Mouse (Mus musculus): ENCODE measurements around the gene Tcp11. TPM values are rescaled to one million over a fixed set of nuclear protein-coding genes. Genes with fewer than 3 reads are reported as not detected.

Gene Tcp11
- polyA plus RNA-seq, 1 experiment = 0.29 TPM

DNA sequence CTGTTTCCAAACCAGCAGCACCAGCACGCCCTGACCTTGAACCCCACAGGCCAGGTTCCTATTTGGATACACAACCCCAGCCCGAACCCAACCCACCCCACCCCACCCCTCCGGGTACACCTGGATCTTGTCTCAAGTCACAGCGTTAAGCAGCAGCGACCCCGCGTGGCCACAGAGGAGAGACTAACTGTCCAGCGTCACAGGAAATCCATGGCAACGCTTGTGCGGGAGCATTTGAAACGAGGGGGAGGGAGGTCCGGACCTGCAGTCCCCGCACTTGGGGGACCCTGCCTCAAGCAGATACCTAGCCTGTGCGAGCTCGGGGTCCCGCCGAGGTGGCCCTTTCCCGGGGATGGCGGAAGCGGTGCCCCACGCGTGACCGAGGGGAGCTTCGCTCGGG is 821 bp downstream of the Tcp11 start:
- H3K4me3 ChIP-seq (ENCODE audit: low read depth, low read length) = peak overlapping the region; percentile 62
- 0% methylated on average over 25 of the region's 25 CpGs for WGBS
- H3K4me1 ChIP-seq (ENCODE audit: control insufficient read depth, insufficient read depth, insufficient read length, low read length) = peaks cover 17% of the 10 kb centered on the region
- no peaks in the 10 kb centered on the region for H3K27me3 ChIP-seq (ENCODE audit: control insufficient read depth, insufficient read depth, low read length)
- no peak overlapping the region for H3K27ac ChIP-seq (ENCODE audit: insufficient read depth, low read depth, low read length)
- no peaks in the 10 kb centered on the region for H3K36me3 ChIP-seq (ENCODE audit: control insufficient read depth, insufficient read depth, low read length)
- no peak for TF ChIP-seq POLR2A (IDR thresholded peaks at IDR 0.05; ENCODE audit: low read depth, low read length)
- peak; percentile 79; the same call in 1 of the 2 replicates for TF ChIP-seq CTCF (IDR thresholded peaks at IDR 0.05; ENCODE audit: extremely low read depth, insufficient read length, insufficient replicate concordance, low read depth, low read length)

DNA sequence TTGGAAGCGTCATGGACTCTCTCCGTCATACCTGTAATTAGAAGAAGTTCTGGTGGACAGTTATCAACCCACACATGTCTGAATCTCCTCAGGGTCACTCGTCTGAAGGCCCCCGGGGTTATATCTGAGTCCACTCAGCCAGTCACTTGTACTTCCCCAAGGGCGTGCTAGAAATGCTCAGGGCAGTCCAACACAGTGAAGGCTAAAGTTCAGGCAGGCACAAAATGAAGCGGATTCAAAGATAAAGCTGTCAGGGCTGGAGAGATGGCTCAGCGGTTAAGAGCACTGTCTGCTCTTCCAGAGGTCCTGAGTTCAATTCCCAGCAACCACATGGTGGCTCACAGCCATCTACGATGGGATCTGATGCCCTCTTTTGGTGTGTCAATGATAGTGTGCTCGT is 2.4 kb downstream of the Tcp11 start:
- no peak for TF ChIP-seq POLR2A (IDR thresholded peaks at IDR 0.05; ENCODE audit: low read depth, low read length)
- no peak for TF ChIP-seq CTCF (IDR thresholded peaks at IDR 0.05; ENCODE audit: extremely low read depth, insufficient read length, insufficient replicate concordance, low read depth, low read length)
- 43% methylated on average over 9 of the region's 9 CpGs for WGBS
- H3K36me3 ChIP-seq (ENCODE audit: control insufficient read depth, insufficient read depth, low read length) = no peaks in the 10 kb centered on the region
- H3K4me3 ChIP-seq (ENCODE audit: low read depth, low read length) = no peak overlapping the region
- H3K27ac ChIP-seq (ENCODE audit: insufficient read depth, low read depth, low read length) = no peak overlapping the region
- peaks cover 12% of the 10 kb centered on the region for H3K4me1 ChIP-seq (ENCODE audit: control insufficient read depth, insufficient read depth, insufficient read length, low read length)
- no peaks in the 10 kb centered on the region for H3K27me3 ChIP-seq (ENCODE audit: control insufficient read depth, insufficient read depth, low read length)

DNA sequence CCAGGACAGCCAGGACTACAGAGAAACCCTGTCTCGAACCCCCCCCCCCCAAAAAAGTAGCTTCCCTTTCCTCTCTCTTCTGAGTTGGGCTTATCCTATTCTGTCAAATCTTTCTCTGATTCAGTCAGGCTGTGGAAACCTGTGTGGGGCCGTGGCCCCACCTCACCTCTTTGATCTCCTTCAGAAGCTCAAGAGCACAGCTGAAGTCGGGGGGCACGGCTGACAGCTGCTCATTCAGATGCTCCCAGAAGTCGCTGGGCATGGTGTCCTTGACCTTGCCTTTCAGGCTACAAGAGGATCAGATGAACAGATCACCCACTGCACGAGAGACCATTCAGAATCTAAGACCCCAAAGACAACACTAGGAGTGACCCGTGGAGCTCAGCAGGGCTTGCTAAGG is 6.0 kb downstream of the Tcp11 start:
- Histone ChIP-seq H3K27ac (ENCODE audit: insufficient read depth, low read depth, low read length) (no peak overlapping the region), H3K36me3 (ENCODE audit: control insufficient read depth, insufficient read depth, low read length) (no peaks in the 10 kb centered on the region), H3K4me3 (ENCODE audit: low read depth, low read length) (no peak overlapping the region), H3K4me1 (ENCODE audit: control insufficient read depth, insufficient read depth, insufficient read length, low read length) (0 out of 2 replicates have a peak, but pooled peaks cover 3% of the 10 kb centered on the region), H3K27me3 (ENCODE audit: control insufficient read depth, insufficient read depth, low read length) (peaks cover under 1% of the 10 kb centered on the region; the same call in 1 of the 2 replicates)
- TF ChIP-seq CTCF (IDR thresholded peaks at IDR 0.05; ENCODE audit: extremely low read depth, insufficient read length, insufficient replicate concordance, low read depth, low read length) (no peak), POLR2A (IDR thresholded peaks at IDR 0.05; ENCODE audit: low read depth, low read length) (no peak)
- WGBS = 68% methylated on average over 7 of the region's 7 CpGs

DNA sequence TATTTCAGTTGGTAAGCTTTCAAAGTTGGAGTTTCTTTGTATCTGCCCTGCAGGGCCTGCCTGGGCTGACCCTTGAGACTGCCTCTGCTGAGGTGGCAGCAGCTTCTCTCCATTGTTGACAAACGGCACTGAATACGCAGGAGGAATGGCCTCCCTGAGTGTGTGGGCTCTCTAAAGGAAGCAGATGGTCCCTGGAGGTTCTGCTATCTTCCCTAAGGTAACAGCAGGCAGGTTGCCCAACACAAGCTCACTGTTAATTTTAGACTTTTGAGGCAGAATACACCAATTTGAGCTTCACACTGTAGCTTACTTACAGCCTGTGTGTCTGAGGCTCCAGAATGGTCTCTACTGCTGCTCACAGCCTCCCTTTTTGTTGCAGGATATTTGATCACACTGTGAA is 7.7 kb downstream of the Tcp11 start:
- no peaks in the 10 kb centered on the region for H3K36me3 ChIP-seq (ENCODE audit: control insufficient read depth, insufficient read depth, low read length)
- peaks cover 3% of the 10 kb centered on the region; the same call in 1 of the 2 replicates for H3K27me3 ChIP-seq (ENCODE audit: control insufficient read depth, insufficient read depth, low read length)
- 62% methylated on average over 2 of the region's 2 CpGs for WGBS
- TF ChIP-seq POLR2A (IDR thresholded peaks at IDR 0.05; ENCODE audit: low read depth, low read length) (no peak), CTCF (IDR thresholded peaks at IDR 0.05; ENCODE audit: extremely low read depth, insufficient read length, insufficient replicate concordance, low read depth, low read length) (no peak)
- no peak overlapping the region for H3K27ac ChIP-seq (ENCODE audit: insufficient read depth, low read depth, low read length)
- H3K4me3 ChIP-seq (ENCODE audit: low read depth, low read length) = no peak overlapping the region
- no peaks in the 10 kb centered on the region for H3K4me1 ChIP-seq (ENCODE audit: control insufficient read depth, insufficient read depth, insufficient read length, low read length)

DNA sequence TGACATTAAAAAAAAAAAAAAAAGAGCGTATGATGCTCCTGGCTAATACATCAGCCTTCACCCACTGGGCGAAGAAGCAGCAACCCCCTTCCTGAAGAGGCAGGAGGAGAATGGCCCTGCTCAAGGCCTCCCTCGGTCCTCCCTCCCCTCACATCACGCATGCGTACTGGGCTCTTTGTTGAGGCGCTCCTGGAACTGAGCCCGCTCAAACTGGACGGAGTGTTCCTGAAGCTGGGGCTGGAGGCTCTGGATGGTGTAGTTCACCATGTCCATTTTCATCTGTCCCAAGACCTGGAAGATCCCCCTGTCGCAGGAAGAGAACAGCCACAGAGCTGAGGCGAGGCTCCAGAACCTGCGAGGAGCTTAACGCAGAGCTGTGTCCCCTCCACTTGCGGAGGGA is 10.2 kb downstream of the Tcp11 start:
- peaks cover 3% of the 10 kb centered on the region; the same call in 1 of the 2 replicates for H3K27me3 ChIP-seq (ENCODE audit: control insufficient read depth, insufficient read depth, low read length)
- 81% methylated on average over 13 of the region's 13 CpGs for WGBS
- TF ChIP-seq POLR2A (IDR thresholded peaks at IDR 0.05; ENCODE audit: low read depth, low read length) (no peak), CTCF (IDR thresholded peaks at IDR 0.05; ENCODE audit: extremely low read depth, insufficient read length, insufficient replicate concordance, low read depth, low read length) (no peak)
- H3K27ac ChIP-seq (ENCODE audit: insufficient read depth, low read depth, low read length) = no peak overlapping the region
- no peaks in the 10 kb centered on the region for H3K36me3 ChIP-seq (ENCODE audit: control insufficient read depth, insufficient read depth, low read length)
- H3K4me3 ChIP-seq (ENCODE audit: low read depth, low read length) = no peak overlapping the region
- H3K4me1 ChIP-seq (ENCODE audit: control insufficient read depth, insufficient read depth, insufficient read length, low read length) = no peaks in the 10 kb centered on the region

DNA sequence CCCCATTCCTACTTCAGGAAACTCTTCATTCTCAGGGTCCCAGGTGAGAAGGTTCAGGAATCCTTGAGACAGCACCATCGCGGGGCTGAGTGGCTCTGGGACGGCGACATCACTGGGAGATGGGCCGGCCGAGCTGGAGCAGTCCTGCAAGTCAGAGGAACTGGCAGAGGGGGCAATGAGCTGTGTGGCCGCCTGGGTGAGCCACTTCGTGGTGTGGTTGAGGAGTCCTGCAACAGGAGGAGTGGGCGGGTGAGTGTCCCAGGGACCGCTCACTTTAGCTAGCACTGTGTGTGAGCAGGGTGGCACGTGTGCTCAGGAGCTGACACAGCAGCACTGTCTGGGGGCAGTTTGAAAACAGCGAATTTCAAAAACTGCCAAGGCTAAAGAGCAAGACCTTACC is 11.0 kb downstream of the Tcp11 start:
- TF ChIP-seq CTCF (IDR thresholded peaks at IDR 0.05; ENCODE audit: extremely low read depth, insufficient read length, insufficient replicate concordance, low read depth, low read length) (no peak), POLR2A (IDR thresholded peaks at IDR 0.05; ENCODE audit: low read depth, low read length) (no peak)
- no peaks in the 10 kb centered on the region for H3K36me3 ChIP-seq (ENCODE audit: control insufficient read depth, insufficient read depth, low read length)
- H3K27ac ChIP-seq (ENCODE audit: insufficient read depth, low read depth, low read length) = no peak overlapping the region
- H3K27me3 ChIP-seq (ENCODE audit: control insufficient read depth, insufficient read depth, low read length) = peaks cover 3% of the 10 kb centered on the region; the same call in 1 of the 2 replicates
- no peak overlapping the region for H3K4me3 ChIP-seq (ENCODE audit: low read depth, low read length)
- no peaks in the 10 kb centered on the region for H3K4me1 ChIP-seq (ENCODE audit: control insufficient read depth, insufficient read depth, insufficient read length, low read length)
- WGBS = 14% methylated on average over 12 of the region's 12 CpGs

DNA sequence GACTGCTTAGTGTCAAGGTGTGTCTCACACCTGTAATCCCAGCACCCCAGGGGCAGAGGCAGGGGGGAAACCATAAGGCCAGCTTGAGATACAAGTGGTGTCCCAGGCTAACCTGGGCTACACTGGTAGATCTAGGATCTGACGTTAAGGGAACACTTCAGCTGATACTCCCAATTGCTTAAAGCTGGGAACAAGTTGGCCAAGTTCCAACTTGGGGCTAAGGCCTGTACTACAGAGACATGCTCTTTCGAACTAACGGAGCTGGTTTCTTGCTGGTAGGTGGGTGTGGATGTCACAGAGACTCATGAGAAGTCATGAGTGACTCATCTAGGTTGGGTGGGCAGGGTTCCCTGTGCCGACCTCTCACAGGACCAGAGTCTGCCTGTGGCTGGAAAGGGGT is 13.1 kb downstream of the Tcp11 start:
- Histone ChIP-seq H3K36me3 (ENCODE audit: control insufficient read depth, insufficient read depth, low read length) (no peaks in the 10 kb centered on the region), H3K4me1 (ENCODE audit: control insufficient read depth, insufficient read depth, insufficient read length, low read length) (no peaks in the 10 kb centered on the region), H3K27ac (ENCODE audit: insufficient read depth, low read depth, low read length) (no peak overlapping the region), H3K4me3 (ENCODE audit: low read depth, low read length) (no peak overlapping the region), H3K27me3 (ENCODE audit: control insufficient read depth, insufficient read depth, low read length) (peaks cover 3% of the 10 kb centered on the region; the same call in 1 of the 2 replicates)
- 36% methylated on average over 4 of the region's 4 CpGs for WGBS
- TF ChIP-seq CTCF (IDR thresholded peaks at IDR 0.05; ENCODE audit: extremely low read depth, insufficient read length, insufficient replicate concordance, low read depth, low read length) (no peak), POLR2A (IDR thresholded peaks at IDR 0.05; ENCODE audit: low read depth, low read length) (no peak)

Data from small intestine, adult 2 months (tissue).